Mouse (Mus musculus) hindbrain, embryonic 15.5 days (tissue): ENCODE measurements around the gene Gulp1. TPM values are rescaled to one million over a fixed set of nuclear protein-coding genes. Genes with fewer than 3 reads are reported as not detected.

Experiments
- ATAC-seq: fragments of 200-750 bp; cut with Nextera tagmentation; 2 replicates; pipeline ENCODE4 v1.8.0; 2017; ENCODE audit warnings: low read depth, moderate number of reproducible peaks, moderate TSS enrichment; ENCODE audit not compliant: low FRiP score
- H3K27ac ChIP-seq: fragments of 300-500 bp; sonication (generic); replicated peaks from 2 replicates; pipeline ENCODE4 v1.5.1; 2015; ENCODE audit warnings: mild to moderate bottlenecking, inconsistent platforms
- H3K27me3 ChIP-seq: fragments of 300-500 bp; sonication (generic); 2 replicates; pipeline ENCODE4 v1.6.1; 2015; ENCODE audit warnings: control low read depth, inconsistent platforms
- H3K36me3 ChIP-seq: fragments of 300-500 bp; sonication (generic); 2 replicates; pipeline ENCODE4 v1.6.1; 2015; ENCODE audit warnings: control low read depth, inconsistent platforms
- H3K4me1 ChIP-seq: fragments of 300-500 bp; sonication (generic); replicated peaks from 2 replicates; pipeline ENCODE4 v1.6.1; 2015; ENCODE audit warnings: control low read depth, inconsistent platforms
- H3K4me2 ChIP-seq: fragments of 300-500 bp; sonication (generic); 2 replicates; pipeline ENCODE4 v1.6.1; 2015; ENCODE audit warnings: moderate library complexity, mild to moderate bottlenecking, inconsistent platforms
- H3K4me3 ChIP-seq: fragments of 300-500 bp; sonication (generic); 2 replicates; pipeline ENCODE4 v1.5.1; 2015; ENCODE audit warnings: mild to moderate bottlenecking, inconsistent platforms
- H3K9ac ChIP-seq: fragments of 300-500 bp; sonication (generic); 2 replicates; pipeline ENCODE4 v1.6.1; 2015; ENCODE audit warnings: inconsistent platforms
- H3K9me3 ChIP-seq: fragments of 300-500 bp; sonication (generic); 2 replicates; pipeline ENCODE4 v1.6.1; 2016; ENCODE audit warnings: control low read depth, inconsistent platforms
- WGBS: fragments of 180-500 bp; shearing (Covaris S2); methylation state at CpG from one replicate; pipeline ENCODE4 v1.1.7; 2015; 5-methylcytosine and 5-hydroxymethylcytosine counted together
- polyA plus RNA-seq: library from polyadenylated mRNA; unstranded; fragments of >200 nt; fragmentation: Nextera tagmentation; extraction: Ambion mirVana; gene quantifications from 2 replicates; pipeline ENCODE4 v1.2.1, GENCODE M21; 2015

The Gulp1 gene
- polyA plus RNA-seq, 1 experiment from 2014 or later, result 8.1 TPM

- Histone ChIP-seq H3K27me3 (no peaks in the 10 kb centered on the region), H3K9ac (no peak overlapping the region), H3K4me2 (no peak overlapping the region), H3K36me3 (no peaks in the 10 kb centered on the region), H3K9me3 (no peaks in the 10 kb centered on the region), H3K27ac (no peak overlapping the region), H3K4me3 (no peak overlapping the region), H3K4me1 (no peaks in the 10 kb centered on the region)
- no peak for ATAC-seq
- WGBS, result 85% methylated on average over 5 of the region's 5 CpGs
These were observed 199.7 kb downstream of the Gulp1 start for GRCm38 (mm10) chr1:44750731-44751730.

GRCm38 (mm10) chr1:44778251-44778650 lies 226.9 kb downstream of the Gulp1 start:
- 77% methylated on average over 1 of the region's 1 CpGs for WGBS
- Histone ChIP-seq H3K9me3 (no peaks in the 10 kb centered on the region), H3K9ac (no peak overlapping the region), H3K36me3 (no peaks in the 10 kb centered on the region), H3K4me3 (no peak overlapping the region), H3K27ac (no peak overlapping the region), H3K4me1 (no peaks in the 10 kb centered on the region), H3K4me2 (no peak overlapping the region), H3K27me3 (no peaks in the 10 kb centered on the region)
- no peak for ATAC-seq

GRCm38 (mm10) chr1:44803594-44804372 lies 252.5 kb downstream of the Gulp1 start:
- H3K36me3 ChIP-seq, result no peaks in the 10 kb centered on the region
- no peak overlapping the region for H3K9ac ChIP-seq
- H3K4me2 ChIP-seq, result no peak overlapping the region
- H3K4me1 ChIP-seq, result no peaks in the 10 kb centered on the region
- no peaks in the 10 kb centered on the region for H3K27me3 ChIP-seq
- no peaks in the 10 kb centered on the region for H3K9me3 ChIP-seq
- H3K27ac ChIP-seq, result no peak overlapping the region
- no peak for ATAC-seq
- 70% methylated on average over 4 of the region's 4 CpGs for WGBS
- H3K4me3 ChIP-seq, result no peak overlapping the region

- no peaks in the 10 kb centered on the region for H3K4me1 ChIP-seq
- H3K4me3 ChIP-seq, result no peak overlapping the region
- H3K27me3 ChIP-seq, result no peaks in the 10 kb centered on the region
- H3K36me3 ChIP-seq, result no peaks in the 10 kb centered on the region
- H3K9me3 ChIP-seq, result no peaks in the 10 kb centered on the region
- H3K27ac ChIP-seq, result no peak overlapping the region
- ATAC-seq, result no peak
- no peak overlapping the region for H3K9ac ChIP-seq
- no peak overlapping the region for H3K4me2 ChIP-seq
These were observed 255.1 kb downstream of the Gulp1 start for GRCm38 (mm10) chr1:44806368-44806767.

- Histone ChIP-seq H3K4me3 (no peak overlapping the region), H3K27ac (no peak overlapping the region), H3K36me3 (no peaks in the 10 kb centered on the region), H3K4me2 (no peak overlapping the region), H3K9ac (no peak overlapping the region), H3K27me3 (no peaks in the 10 kb centered on the region), H3K4me1 (no peaks in the 10 kb centered on the region), H3K9me3 (no peaks in the 10 kb centered on the region)
- no peak for ATAC-seq
- 96% methylated on average over 2 of the region's 2 CpGs for WGBS
These were observed 259.0 kb downstream of the Gulp1 start for GRCm38 (mm10) chr1:44810336-44810735.

- no peaks in the 10 kb centered on the region for H3K4me1 ChIP-seq
- no peaks in the 10 kb centered on the region for H3K27me3 ChIP-seq
- ATAC-seq, result no peak
- H3K9ac ChIP-seq, result no peak overlapping the region
- WGBS, result 83% methylated on average over 4 of the region's 4 CpGs
- H3K4me2 ChIP-seq, result no peak overlapping the region
- H3K9me3 ChIP-seq, result no peaks in the 10 kb centered on the region
- H3K27ac ChIP-seq, result no peak overlapping the region
- no peak overlapping the region for H3K4me3 ChIP-seq
- no peaks in the 10 kb centered on the region for H3K36me3 ChIP-seq
These were observed 282.6 kb downstream of the Gulp1 start for GRCm38 (mm10) chr1:44833934-44834333.
